Mouse (Mus musculus): ENCODE measurements at regions not wholly inside any gene's neighbourhood (a gene's known extent, or its start where the extent isn't known, plus 50 kb on each side); places are given as distances from the start of the nearest gene placed in this dataset.
"Not testable (repeated sequence)": the region's sequence is repeated elsewhere in the genome, so short reads cannot be mapped to it uniquely, and the experiment has no call there.

DNA sequence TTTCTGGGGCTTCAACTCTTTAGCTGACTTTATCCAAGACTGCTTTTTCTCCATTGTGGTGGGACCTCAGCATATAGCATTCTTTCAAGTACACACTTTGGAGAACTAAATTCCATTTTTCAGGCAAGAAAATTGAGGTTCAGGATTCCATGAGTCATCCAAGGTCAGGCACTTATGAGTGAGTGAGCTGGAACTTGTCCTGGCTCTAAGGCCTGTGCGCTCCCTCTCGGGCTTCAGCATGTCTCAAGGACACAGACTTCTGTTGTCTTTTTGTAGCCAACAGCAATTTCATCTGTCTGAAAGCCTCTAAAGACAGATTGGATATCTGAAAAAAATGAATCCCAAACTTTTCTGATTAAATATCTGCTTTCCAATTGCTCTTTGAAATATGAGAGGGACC, 769.1 kb upstream of the 4930452B06Rik start:
- H3K9me3 ChIP-seq (replicated peaks): no peaks in the 10 kb centered on the region
- no peaks in the 10 kb centered on the region for H3K27me3 ChIP-seq (ENCODE audit: low read depth, poor library complexity, severe bottlenecking)
- WGBS: 94% methylated on average over 2 of the region's 2 CpGs
- H3K27ac ChIP-seq: no peak overlapping the region
- H3K4me1 ChIP-seq: peaks cover 7% of the 10 kb centered on the region; the same call in 1 of the 2 replicates
- H3K36me3 ChIP-seq: no peaks in the 10 kb centered on the region
- no peak for DNase-seq (ENCODE audit: low spot score)
- no peak overlapping the region for H3K4me3 ChIP-seq

DNA sequence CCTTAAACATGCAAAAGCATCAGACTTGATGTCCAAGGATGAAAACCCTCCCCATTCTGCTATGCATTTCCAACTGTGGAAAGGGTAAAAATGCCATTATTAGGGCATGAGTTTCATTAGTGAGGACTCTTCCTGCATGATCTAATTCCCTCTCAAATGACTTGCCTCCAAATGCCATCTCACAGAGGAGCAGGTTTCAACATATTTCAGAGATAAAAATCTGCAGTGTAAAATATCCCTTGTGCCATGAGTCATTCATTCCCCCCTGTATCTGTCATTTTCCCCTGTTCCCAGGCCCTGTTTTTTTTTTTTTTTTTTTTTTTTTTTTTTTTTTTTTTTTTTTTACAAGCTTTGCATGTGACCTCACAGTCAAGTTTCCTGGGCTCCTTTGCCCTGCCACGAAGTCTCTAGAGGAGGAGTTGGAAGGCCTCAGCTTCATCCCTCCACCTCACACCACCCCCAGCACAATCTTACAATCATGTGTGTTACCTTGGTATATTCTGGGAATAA, 767.1 kb upstream of the 4930452B06Rik start:
- 71% methylated on average over 1 of the region's 1 CpGs for WGBS
- Histone ChIP-seq H3K9me3 (replicated peaks) (no peaks in the 10 kb centered on the region), H3K36me3 (no peaks in the 10 kb centered on the region), H3K27ac (no peak overlapping the region), H3K4me3 (no peak overlapping the region), H3K27me3 (ENCODE audit: low read depth, poor library complexity, severe bottlenecking) (no peaks in the 10 kb centered on the region), H3K4me1 (peaks cover 7% of the 10 kb centered on the region; the same call in 1 of the 2 replicates)
- no peak for DNase-seq (ENCODE audit: low spot score)

- Histone ChIP-seq H3K27me3 (ENCODE audit: low read depth, poor library complexity, severe bottlenecking) (no peaks in the 10 kb centered on the region), H3K9me3 (replicated peaks) (no peaks in the 10 kb centered on the region), H3K27ac (no peak overlapping the region), H3K4me3 (no peak overlapping the region), H3K36me3 (no peaks in the 10 kb centered on the region), H3K4me1 (peaks cover 4% of the 10 kb centered on the region; the same call in 1 of the 2 replicates)
- DNase-seq (ENCODE audit: low spot score): no peak
- 90% methylated on average over 2 of the region's 2 CpGs for WGBS
These were observed 765.8 kb upstream of the 4930452B06Rik start for GRCm38 (mm10) chr14:9431798-9432197.

DNA sequence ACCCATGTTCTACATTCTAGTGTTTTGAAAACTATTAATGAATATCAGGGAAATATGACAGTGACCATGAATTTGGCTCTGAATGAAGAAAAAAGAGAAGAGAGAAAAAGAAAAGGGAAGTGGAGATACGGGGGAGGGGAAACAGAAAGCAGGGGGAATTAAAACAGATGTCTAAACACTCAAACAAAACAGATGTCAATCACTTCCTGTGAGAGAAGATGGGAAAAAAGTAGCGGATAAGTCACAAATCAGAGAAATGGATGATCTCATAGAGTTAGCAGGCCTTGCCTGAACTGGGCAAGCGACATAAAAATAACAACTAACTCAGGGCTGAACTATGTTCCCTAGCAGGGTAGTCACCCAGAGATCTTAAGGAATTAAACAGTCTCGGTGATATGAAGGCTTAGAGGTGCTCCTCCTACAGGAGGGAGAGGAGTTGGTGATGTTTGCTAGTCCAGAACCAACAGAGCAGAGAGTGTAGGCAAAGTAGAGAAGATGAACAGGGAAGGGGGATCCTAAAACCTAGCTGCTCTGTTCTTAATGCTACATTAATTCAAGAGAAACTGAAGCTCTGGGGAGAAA, 745.9 kb upstream of the 4930452B06Rik start:
- H3K27me3 ChIP-seq (ENCODE audit: low read depth, poor library complexity, severe bottlenecking): no peaks in the 10 kb centered on the region
- DNase-seq (ENCODE audit: low spot score): no peak
- H3K4me3 ChIP-seq: no peak overlapping the region
- 78% methylated on average over 4 of the region's 4 CpGs for WGBS
- no peaks in the 10 kb centered on the region for H3K4me1 ChIP-seq
- no peaks in the 10 kb centered on the region for H3K9me3 ChIP-seq (replicated peaks)
- no peaks in the 10 kb centered on the region for H3K36me3 ChIP-seq
- H3K27ac ChIP-seq: no peak overlapping the region

DNA sequence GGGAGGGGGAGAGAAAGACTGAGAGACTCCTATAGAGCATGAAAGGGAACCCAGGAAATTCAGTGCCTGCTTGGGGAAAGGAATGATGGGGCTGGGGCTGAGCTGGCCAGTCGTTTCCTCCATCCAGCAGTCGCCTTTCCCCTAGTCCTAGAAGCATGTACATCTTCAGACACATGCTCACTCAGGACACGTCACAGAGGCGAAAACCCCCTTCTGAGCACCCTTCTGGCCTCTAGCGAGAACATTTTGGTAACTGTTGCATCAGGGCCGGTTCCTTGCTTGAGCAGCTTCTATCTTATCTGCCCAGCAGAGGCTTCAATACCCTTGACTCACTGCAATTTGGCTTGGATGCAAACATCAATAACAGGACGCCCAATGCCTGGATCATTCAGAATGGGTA, 737.6 kb upstream of the 4930452B06Rik start:
- no peaks in the 10 kb centered on the region for H3K36me3 ChIP-seq
- no peaks in the 10 kb centered on the region for H3K4me1 ChIP-seq
- no peaks in the 10 kb centered on the region for H3K9me3 ChIP-seq (replicated peaks)
- no peaks in the 10 kb centered on the region for H3K27me3 ChIP-seq (ENCODE audit: low read depth, poor library complexity, severe bottlenecking)
- H3K27ac ChIP-seq: no peak overlapping the region
- DNase-seq (ENCODE audit: low spot score): no peak
- H3K4me3 ChIP-seq: no peak overlapping the region
- WGBS: 83% methylated on average over 7 of the region's 7 CpGs

DNA sequence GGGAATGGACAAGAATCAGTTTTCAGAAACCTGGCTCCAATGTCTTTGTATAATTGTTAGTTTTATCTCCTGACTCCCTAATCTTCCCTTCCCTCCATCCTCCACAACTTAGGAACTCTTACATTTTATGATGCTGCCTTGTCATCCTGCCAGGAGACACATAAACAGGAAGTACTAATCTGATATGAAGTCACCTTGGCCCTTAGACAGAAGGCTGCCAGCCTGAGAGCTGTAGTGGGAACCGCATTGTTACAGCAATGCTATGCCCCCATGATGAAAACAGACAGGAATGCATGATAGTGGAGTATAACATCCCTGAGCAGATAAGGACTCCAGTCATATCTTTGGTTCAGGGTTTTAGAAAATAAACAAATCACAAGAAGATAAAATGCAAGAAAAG, 734.8 kb upstream of the 4930452B06Rik start:
- Histone ChIP-seq H3K27ac (no peak overlapping the region), H3K27me3 (ENCODE audit: low read depth, poor library complexity, severe bottlenecking) (no peaks in the 10 kb centered on the region), H3K9me3 (replicated peaks) (no peaks in the 10 kb centered on the region), H3K4me1 (no peaks in the 10 kb centered on the region), H3K4me3 (no peak overlapping the region), H3K36me3 (no peaks in the 10 kb centered on the region)
- WGBS: 87% methylated on average over 1 of the region's 1 CpGs
- no peak for DNase-seq (ENCODE audit: low spot score)

- no peaks in the 10 kb centered on the region for H3K9me3 ChIP-seq (replicated peaks)
- peaks cover 6% of the 10 kb centered on the region; the same call in 1 of the 2 replicates for H3K4me1 ChIP-seq
- DNase-seq (ENCODE audit: low spot score): peak; percentile 78
- H3K27me3 ChIP-seq (ENCODE audit: low read depth, poor library complexity, severe bottlenecking): no peaks in the 10 kb centered on the region
- H3K36me3 ChIP-seq: no peaks in the 10 kb centered on the region
- no peak overlapping the region for H3K27ac ChIP-seq
- WGBS: 14% methylated on average over 4 of the region's 4 CpGs
- H3K4me3 ChIP-seq: no peak overlapping the region
These were observed 727.3 kb upstream of the 4930452B06Rik start for GRCm38 (mm10) chr14:9393271-9393771.

DNA sequence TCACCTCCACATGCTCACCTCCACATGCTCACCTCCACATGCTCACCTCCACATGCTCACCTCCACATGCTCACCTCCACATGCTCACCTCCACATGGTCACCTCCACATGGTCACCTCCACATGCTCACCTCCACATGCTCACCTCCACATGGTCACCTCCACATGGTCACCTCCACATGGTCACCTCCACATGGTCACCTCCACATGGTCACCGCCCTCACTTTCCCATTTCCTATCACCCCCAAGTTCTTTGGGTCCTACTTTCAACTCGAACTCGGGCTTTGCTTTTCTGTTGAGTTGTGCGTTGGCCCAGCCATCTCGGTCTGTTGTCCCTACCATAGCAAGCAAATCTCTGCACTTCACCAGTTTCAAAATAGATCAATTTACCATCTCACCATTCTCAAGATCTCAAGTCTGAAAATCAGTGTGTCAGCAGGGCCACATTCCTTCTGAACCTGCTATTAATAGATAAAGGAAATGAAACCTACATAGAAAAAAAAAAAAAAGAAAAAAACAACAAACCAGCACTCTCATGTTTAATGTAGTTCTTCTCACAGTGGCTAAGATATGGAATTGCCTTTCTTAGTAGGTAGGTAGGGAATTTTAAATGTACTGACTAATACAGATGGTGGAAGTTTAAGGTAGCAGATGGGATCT, 724.0 kb upstream of the 4930452B06Rik start:
- H3K4me1 ChIP-seq; H3K27me3 ChIP-seq (ENCODE audit: low read depth, poor library complexity, severe bottlenecking); H3K9me3 ChIP-seq (replicated peaks); H3K4me3 ChIP-seq; DNase-seq (ENCODE audit: low spot score); H3K27ac ChIP-seq; H3K36me3 ChIP-seq: not testable (repeated sequence)
- WGBS: 95% methylated on average over 5 of the region's 5 CpGs

DNA sequence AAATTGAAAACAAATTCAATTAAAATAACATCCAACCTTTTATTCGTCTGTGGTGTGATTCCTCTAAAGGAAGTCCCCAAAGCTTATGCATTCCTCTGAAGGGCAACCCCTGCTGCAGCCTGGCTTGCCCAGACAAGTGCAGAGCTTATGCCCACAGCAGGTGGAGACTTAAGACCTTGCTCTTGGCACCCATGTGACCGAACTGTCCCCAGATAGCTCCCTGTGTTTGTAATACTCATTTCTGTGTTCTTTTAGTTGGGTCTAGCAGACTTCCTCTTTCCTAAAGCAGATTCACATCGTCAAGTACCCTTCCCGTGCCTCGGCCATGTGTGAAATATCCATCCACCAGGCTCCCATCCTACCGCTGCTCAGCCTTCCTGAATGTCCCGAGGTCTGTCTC, 723.1 kb upstream of the 4930452B06Rik start:
- DNase-seq (ENCODE audit: low spot score): no peak
- H3K4me3 ChIP-seq: no peak overlapping the region
- H3K27ac ChIP-seq: no peak overlapping the region
- H3K36me3 ChIP-seq: no peaks in the 10 kb centered on the region
- no peaks in the 10 kb centered on the region for H3K27me3 ChIP-seq (ENCODE audit: low read depth, poor library complexity, severe bottlenecking)
- no peaks in the 10 kb centered on the region for H3K9me3 ChIP-seq (replicated peaks)
- WGBS: 86% methylated on average over 7 of the region's 7 CpGs
- H3K4me1 ChIP-seq: peaks cover 4% of the 10 kb centered on the region; the same call in 1 of the 2 replicates

Data from limb, embryonic 10.5 days (tissue).